In the genomic region with DNA sequence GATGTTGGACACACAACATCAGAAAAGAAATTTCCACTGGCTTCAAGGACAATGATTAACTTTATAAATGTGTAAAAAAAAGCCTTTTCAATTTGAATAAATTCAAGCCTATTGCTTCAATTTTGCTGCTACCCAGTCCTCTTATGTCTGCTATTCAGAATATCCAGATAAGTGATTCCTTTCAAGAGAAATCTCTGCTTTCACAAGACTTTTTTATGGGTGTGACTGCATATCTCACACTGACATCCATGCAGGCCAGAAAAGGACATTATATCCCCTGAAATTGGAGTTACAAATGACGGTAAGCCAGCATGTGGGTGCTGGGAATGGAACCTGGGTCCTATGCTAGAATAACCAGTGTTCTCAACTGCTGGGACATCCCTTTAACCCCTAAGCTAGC, we compare ENCODE assay signal across 21 mouse cellular contexts. TPM values are rescaled to one million over a fixed set of nuclear protein-coding genes. Genes with fewer than 3 reads are reported as not detected.
DNase-seq lines count a peak whose midpoint lies in the region; ATAC-seq lines count a peak whose summit lies in the region.
"Had no signal": no experiment of that assay in that cellular context is flagged by ENCODE, and none has a peak within 500 bp of the region (broad histone marks: within the 10 kb centered on the region; RNA-seq: fewer than 3 reads in every experiment).

No protein-coding gene starts in this region.

- WGBS in lung, embryonic 16.5 days, result 73% methylated on average over 1 of the region's 1 CpGs

- H3K9me3 ChIP-seq in lung, embryonic 16.5 days (ENCODE audit: control insufficient read depth, low read length), result no peaks in the 10 kb centered on the region
- H3K9me3 ChIP-seq: embryonic facial prominence, embryonic 10.5 days; embryonic facial prominence, embryonic 12.5 days; forebrain, embryonic 13.5 days; forebrain, embryonic 15.5 days had no signal

- H3K9ac ChIP-seq in lung, embryonic 16.5 days (ENCODE audit: low read length), result no peak overlapping the region
- H3K9ac ChIP-seq: embryonic facial prominence, embryonic 12.5 days; forebrain, embryonic 13.5 days; forebrain, embryonic 15.5 days; forebrain, postnatal 0 days had no signal

- 0 out of 2 replicates have a peak overlapping the region, but pooled peaks have one; percentile 10 for H3K27ac ChIP-seq in lung, embryonic 16.5 days (ENCODE audit: low read length)
- H3K27ac ChIP-seq: embryonic facial prominence, embryonic 10.5 days; embryonic facial prominence, embryonic 12.5 days; forebrain, embryonic 13.5 days; forebrain, embryonic 15.5 days had no signal

- DNase-seq in lung, adult 18-20 months, result no peak
- DNase-seq in MN1 (ENCODE audit: low spot score), result no peak
- no peak for DNase-seq in cerebellum, adult 8-10 months
- DNase-seq: adrenal gland, adult 2 months; adrenal gland, postnatal 10 days; adrenal gland, postnatal 25 days; cerebellum, adult 11 months; cerebellum, adult 18-20 months; cerebellum, adult 9-10 months; cerebellum, postnatal 10 days; cerebellum, postnatal 25 days; forebrain, postnatal 0 days had no signal

- H3K27me3 ChIP-seq in lung, embryonic 16.5 days (ENCODE audit: control insufficient read depth, insufficient read depth, low read depth, low read length), result no peaks in the 10 kb centered on the region
- H3K27me3 ChIP-seq: forebrain, embryonic 15.5 days had no signal

- no peak for ATAC-seq in lung, embryonic 16.5 days (ENCODE audit: low read depth)
- peak; percentile 37 for ATAC-seq in megakaryocyte progenitor cell, adult 5-6 weeks (replicated peaks; ENCODE audit: poor library complexity)
- ATAC-seq: forebrain, embryonic 13.5 days; forebrain, embryonic 15.5 days; forebrain, postnatal 0 days had no signal

- no peak overlapping the region for H3K4me3 ChIP-seq in lung, embryonic 16.5 days (ENCODE audit: low read length)
- H3K4me3 ChIP-seq: embryonic facial prominence, embryonic 10.5 days; embryonic facial prominence, embryonic 12.5 days; forebrain, embryonic 13.5 days; forebrain, embryonic 15.5 days had no signal

- no peaks in the 10 kb centered on the region for H3K36me3 ChIP-seq in lung, embryonic 16.5 days (ENCODE audit: control insufficient read depth, insufficient read depth, low read length)
- H3K36me3 ChIP-seq: embryonic facial prominence, embryonic 10.5 days; embryonic facial prominence, embryonic 12.5 days; forebrain, embryonic 15.5 days had no signal

- H3K4me2 ChIP-seq in lung, embryonic 16.5 days (ENCODE audit: low read depth, low read length), result no peak overlapping the region
- H3K4me2 ChIP-seq: embryonic facial prominence, embryonic 12.5 days; forebrain, embryonic 13.5 days; forebrain, embryonic 15.5 days had no signal

- no peaks in the 10 kb centered on the region; the same call in 1 of the 2 replicates for H3K4me1 ChIP-seq in lung, embryonic 16.5 days (replicated peaks; ENCODE audit: control insufficient read depth, insufficient read depth, low read length)
- H3K4me1 ChIP-seq: embryonic facial prominence, embryonic 12.5 days; forebrain, embryonic 15.5 days had no signal

RNA-seq across cellular contexts. Expression of a gene that starts 3.1 kb away (rescaled TPM):
- 0.10 and 0.15 TPM in 2 replicates for polyA plus RNA-seq in lung, embryonic 16.5 days (2015; fragmentation: Nextera tagmentation; extraction: Ambion mirVana)
- not detected in 2 replicates for total RNA-seq in megakaryocyte progenitor cell, adult 5-6 weeks (2015)
- total RNA-seq in megakaryocyte progenitor cell, adult 5-6 weeks (2017), result not detected in 2 replicates
- polyA plus RNA-seq: C2C12 had no signal

RNA-seq across cellular contexts. Expression of a gene that starts 20.8 kb away (rescaled TPM):
- 1.6 and 2.7 TPM in 2 replicates for polyA plus RNA-seq in lung, embryonic 16.5 days (2015; fragmentation: Nextera tagmentation; extraction: Ambion mirVana)
- total RNA-seq in megakaryocyte progenitor cell, adult 5-6 weeks (2015), result 15.1 and 18.9 TPM in 2 replicates
- total RNA-seq in megakaryocyte progenitor cell, adult 5-6 weeks (2017), result 11.6 and 18.2 TPM in 2 replicates
- total RNA-seq: adrenal gland, postnatal 25 days; forebrain, postnatal 0 days had no signal
- polyA plus RNA-seq: adrenal gland, adult 2 months; brain, embryonic 14.5 days; forebrain, embryonic 11.5 days; forebrain, postnatal 0 days had no signal

RNA-seq across cellular contexts. Expression of a gene that starts 24.6 kb away (rescaled TPM):
- not detected in 2 replicates for polyA plus RNA-seq in lung, embryonic 16.5 days (2015; fragmentation: Nextera tagmentation; extraction: Ambion mirVana)
- not detected in 2 replicates for total RNA-seq in megakaryocyte progenitor cell, adult 5-6 weeks (2015)
- total RNA-seq in megakaryocyte progenitor cell, adult 5-6 weeks (2017), result not detected in 2 replicates
- polyA plus RNA-seq: adrenal gland, adult 2 months; embryonic facial prominence, embryonic 10.5 days; forebrain, embryonic 13.5 days; forebrain, embryonic 15.5 days had no signal

RNA-seq across cellular contexts. Expression of a gene that starts 35.4 kb away (rescaled TPM):
- polyA plus RNA-seq in lung, embryonic 16.5 days (2015; fragmentation: Nextera tagmentation; extraction: Ambion mirVana), result 2.4 and 4.6 TPM in 2 replicates
- total RNA-seq in megakaryocyte progenitor cell, adult 5-6 weeks (2015), result 0.93 and 3.3 TPM in 2 replicates
- 0.50 and 1.6 TPM in 2 replicates for total RNA-seq in megakaryocyte progenitor cell, adult 5-6 weeks (2017)

RNA-seq across cellular contexts. Expression of a gene that starts 55.3 kb away (rescaled TPM):
- polyA plus RNA-seq in lung, embryonic 16.5 days (2015; fragmentation: Nextera tagmentation; extraction: Ambion mirVana), result not detected in 2 replicates
- not detected in 2 replicates for total RNA-seq in megakaryocyte progenitor cell, adult 5-6 weeks (2015)
- not detected in 2 replicates for total RNA-seq in megakaryocyte progenitor cell, adult 5-6 weeks (2017)
- total RNA-seq: adrenal gland, adult 2 months had no signal
- polyA plus RNA-seq: adrenal gland, adult 2 months; C2C12; forebrain, embryonic 11.5 days had no signal
